Mouse (Mus musculus): ENCODE measurements around the gene Net1.

- no peak for TF ChIP-seq CTCF (IDR thresholded peaks at IDR 0.05; ENCODE audit: control insufficient read depth, insufficient read depth, low read length)
- TF ChIP-seq POLR2A (IDR thresholded peaks at IDR 0.05; ENCODE audit: borderline replicate concordance, control insufficient read depth, low read depth, low read length), result no peak
Observed at GRCm38 (mm10) chr13:3891479-3892087, 26.4 kb downstream of the Net1 start.

All from bone marrow, adult 2 months (tissue).